In the genomic region with DNA sequence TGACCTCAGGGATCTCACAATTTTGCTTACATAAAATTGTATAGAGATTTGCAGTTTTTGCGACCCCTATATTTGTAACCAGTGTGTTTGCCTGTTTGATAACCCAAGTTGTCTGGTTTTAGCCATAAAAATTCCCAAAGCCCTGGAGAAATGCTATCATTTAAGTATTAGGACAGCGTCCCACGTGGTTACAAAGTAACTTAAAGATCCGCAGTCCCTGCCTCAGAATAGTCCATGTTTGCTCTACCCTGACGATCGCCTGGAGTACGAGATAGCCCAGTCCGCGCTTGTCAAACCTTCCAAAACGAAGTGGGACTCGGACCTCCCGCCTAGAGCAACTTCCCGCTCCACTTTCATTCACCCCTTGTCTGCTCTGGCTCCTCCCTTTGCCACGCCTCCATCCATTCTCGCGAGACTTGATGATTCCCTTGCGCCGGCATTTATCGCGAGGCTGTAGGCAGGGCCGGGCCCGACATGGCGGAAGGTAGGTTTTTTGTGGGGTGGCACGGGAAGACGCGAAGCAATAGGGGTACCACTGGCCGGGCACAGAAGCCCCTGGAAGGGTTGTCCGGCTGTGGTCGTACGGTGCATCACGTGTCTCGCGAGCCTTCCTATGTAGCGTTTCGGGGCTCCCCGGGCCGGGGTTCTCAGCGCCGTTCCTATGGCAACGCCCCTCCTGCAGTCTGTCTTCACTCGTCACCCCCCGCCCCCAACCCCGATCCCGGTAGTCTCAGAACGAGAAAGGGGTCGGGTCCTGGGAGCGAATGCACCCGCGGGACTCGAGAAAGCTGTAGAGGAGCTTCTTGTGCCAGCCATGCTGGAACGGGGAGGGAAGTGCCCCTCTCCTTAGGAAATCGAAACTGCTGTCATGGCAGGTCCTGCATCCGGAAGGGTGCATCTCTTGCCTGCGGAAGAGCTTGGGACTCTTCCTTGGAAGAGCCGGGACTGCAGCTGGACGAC, we compare ENCODE assay signal across 7 mouse cellular contexts. TPM values are rescaled to one million over a fixed set of nuclear protein-coding genes. Genes with fewer than 3 reads are reported as not detected.
DNase-seq lines count a peak whose midpoint lies in the region; ATAC-seq lines count a peak whose summit lies in the region.

Gene Ankfy1 (plus strand): TSS at position 456 of the 960 bp plus-strand sequence.

- peak within 1 kb of the TSS; percentile 83 for H3K9ac ChIP-seq in embryonic facial prominence, embryonic 11.5 days (replicated peaks; ENCODE audit: low read length)
- peak within 1 kb of the TSS; percentile 91 for H3K9ac ChIP-seq in midbrain, embryonic 13.5 days (replicated peaks)

- H3K27me3 ChIP-seq in embryonic facial prominence, embryonic 11.5 days (ENCODE audit: control insufficient read depth, insufficient read depth, low read length): no peaks in the 10 kb centered on the region
- H3K27me3 ChIP-seq in limb, embryonic 10.5 days (ENCODE audit: low read depth, poor library complexity, severe bottlenecking): no peaks in the 10 kb centered on the region
- no peaks in the 10 kb centered on the region for H3K27me3 ChIP-seq in midbrain, embryonic 13.5 days

- peak within 1 kb of the TSS; percentile 54 for H3K4me2 ChIP-seq in embryonic facial prominence, embryonic 11.5 days (ENCODE audit: low read depth, low read length)
- H3K4me2 ChIP-seq in midbrain, embryonic 13.5 days (replicated peaks): peak within 1 kb of the TSS; percentile 72

- DNase-seq in adrenal gland, postnatal 14 days: peak; percentile 98
- DNase-seq in embryonic facial prominence, embryonic 11.5 days (ENCODE audit: low spot score): peak; percentile 97
- peak; percentile 95 for DNase-seq in kidney, adult 11 months
- DNase-seq in limb, embryonic 10.5 days (ENCODE audit: low spot score): peak; percentile 96
- peak; percentile 98 for DNase-seq in spleen, adult 12 weeks (ENCODE audit: low spot score)

- WGBS in embryonic facial prominence, embryonic 11.5 days: under 1% methylated on average over 56 of the region's 56 CpGs
- WGBS in limb, embryonic 10.5 days: under 1% methylated on average over 56 of the region's 56 CpGs
- under 1% methylated on average over 56 of the region's 56 CpGs for WGBS in midbrain, embryonic 13.5 days

- H3K9me3 ChIP-seq in embryonic facial prominence, embryonic 11.5 days (replicated peaks; ENCODE audit: control insufficient read depth, low read length): no peaks in the 10 kb centered on the region
- H3K9me3 ChIP-seq in limb, embryonic 10.5 days (replicated peaks): no peaks in the 10 kb centered on the region
- H3K9me3 ChIP-seq in midbrain, embryonic 13.5 days: no peaks in the 10 kb centered on the region

- peak within 1 kb of the TSS; percentile 59; the same call in 1 of the 2 replicates for H3K27ac ChIP-seq in embryonic facial prominence, embryonic 11.5 days (replicated peaks; ENCODE audit: low read depth, low read length)
- peak within 1 kb of the TSS; percentile 94 for H3K27ac ChIP-seq in limb, embryonic 10.5 days
- peak within 1 kb of the TSS; percentile 87 for H3K27ac ChIP-seq in midbrain, embryonic 13.5 days

- H3K4me1 ChIP-seq in embryonic facial prominence, embryonic 11.5 days (ENCODE audit: control insufficient read depth, insufficient read depth, low read length): no peaks in the 10 kb centered on the region
- peaks cover 27% of the 10 kb centered on the region for H3K4me1 ChIP-seq in limb, embryonic 10.5 days
- peaks cover 30% of the 10 kb centered on the region for H3K4me1 ChIP-seq in midbrain, embryonic 13.5 days (replicated peaks)

- ATAC-seq in embryonic facial prominence, embryonic 11.5 days (replicated peaks; ENCODE audit: insufficient number of reproducible peaks, low FRiP score, low TSS enrichment, low read depth): peak; percentile 94
- ATAC-seq in granulocyte monocyte progenitor cell, adult 5-6 weeks (replicated peaks; ENCODE audit: poor library complexity, severe bottlenecking): peak; percentile 95
- peak; percentile 98 for ATAC-seq in midbrain, embryonic 13.5 days

- H3K4me3 ChIP-seq in embryonic facial prominence, embryonic 11.5 days (ENCODE audit: low read depth, low read length): peak within 1 kb of the TSS; percentile 63
- peak within 1 kb of the TSS; percentile 89 for H3K4me3 ChIP-seq in limb, embryonic 10.5 days
- H3K4me3 ChIP-seq in midbrain, embryonic 13.5 days (replicated peaks): peak within 1 kb of the TSS; percentile 89

- H3K36me3 ChIP-seq in embryonic facial prominence, embryonic 11.5 days (replicated peaks; ENCODE audit: control insufficient read depth, insufficient read depth, low read depth, low read length): no peaks in the 10 kb centered on the region
- peaks cover 15% of the 10 kb centered on the region for H3K36me3 ChIP-seq in limb, embryonic 10.5 days
- H3K36me3 ChIP-seq in midbrain, embryonic 13.5 days: peaks cover 16% of the 10 kb centered on the region

RNA-seq across cellular contexts. Expression of gene Ankfy1, which starts in this region (rescaled TPM):
- total RNA-seq in adrenal gland, postnatal 14 days (2021): 35.6 and 38.9 TPM in 2 replicates
- 30.3 and 30.5 TPM in 2 replicates for polyA plus RNA-seq in embryonic facial prominence, embryonic 11.5 days (2014; fragmentation: Nextera tagmentation; extraction: Ambion mirVana)
- total RNA-seq in granulocyte monocyte progenitor cell, adult 5-6 weeks (2014; fragmentation: Nextera tagmentation): 31.9 and 34.3 TPM in 2 replicates
- 34.9 and 36.0 TPM in 2 replicates for total RNA-seq in granulocyte monocyte progenitor cell, adult 5-6 weeks (2017)
- 20.7 and 25.4 TPM in 2 replicates for polyA plus RNA-seq in limb, embryonic 10.5 days (2016; fragmentation: Nextera tagmentation; extraction: Ambion mirVana)
- polyA plus RNA-seq in midbrain, embryonic 13.5 days (2015; fragmentation: Nextera tagmentation; extraction: Ambion mirVana): 25.6 and 26.2 TPM in 2 replicates

Comparison
In these comparisons a context has a peak if more than half of its experiments do, and no peak if none do; other contexts are left out.
1. Peak in every context shown above with its lines: DNase-seq, ATAC-seq, H3K4me3 ChIP-seq and H3K27ac ChIP-seq.